Mouse (Mus musculus) olfactory bulb, adult 2 months (tissue): ENCODE data around the gene Sfpq.

Source experiments
- CTCF ChIP-seq: fragments of 200-500 bp; IDR thresholded peaks from 2 replicates; pipeline ENCODE4 v1.5.1; 2012; ENCODE audit warnings: low read depth, mild to moderate bottlenecking, low read length, moderate library complexity; ENCODE audit not compliant: insufficient read depth
- POLR2A ChIP-seq: fragments of 200-500 bp; IDR thresholded peaks from 2 replicates; pipeline ENCODE4 v1.6.1; 2012; ENCODE audit warnings: mild to moderate bottlenecking, low read depth, low read length, moderate library complexity; ENCODE audit not compliant: insufficient read depth

DNA sequence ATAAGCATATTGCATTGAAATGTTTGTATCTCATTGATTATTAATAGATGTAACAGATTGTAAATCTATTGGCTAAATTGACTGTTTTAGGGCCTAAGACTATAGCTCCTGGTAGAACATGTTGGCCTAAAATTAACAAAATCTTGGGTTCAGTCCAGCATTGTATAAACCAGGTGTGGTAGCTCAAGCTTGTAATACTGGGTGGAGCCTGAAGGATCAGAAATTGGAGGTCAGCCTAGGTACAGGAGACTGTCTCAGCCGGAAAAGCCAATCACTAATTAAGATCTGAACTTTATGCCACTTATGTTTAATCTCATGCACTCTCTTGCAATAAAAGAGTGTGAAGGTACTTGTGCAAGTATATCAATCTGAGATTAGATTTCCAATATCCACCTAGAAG, 64.6 kb downstream of the Sfpq start:
- TF ChIP-seq POLR2A, result no peak
- TF ChIP-seq CTCF, result no peak
